29 mouse cellular contexts compared by ENCODE assay signal in genomic region chr2:142533555-142533954, GRCm38 (mm10).
DNase-seq lines count a peak whose midpoint lies in the region; ATAC-seq and TF ChIP-seq lines count a peak whose summit lies in the region.
"Had no signal": no experiment of that assay in that cellular context is flagged by ENCODE, and none has a peak within 500 bp of the region (broad histone marks: within the 10 kb centered on the region; RNA-seq: fewer than 3 reads in every experiment).

No protein-coding gene starts in this region.

- DNase-seq in midbrain, postnatal 0 days (ENCODE audit: low spot score), result no peak
- DNase-seq in thymus, postnatal 4 days, result no peak
- no peak for DNase-seq in layer of hippocampus, postnatal 36 days
- DNase-seq: adrenal gland, adult 2 months; adrenal gland, postnatal 14 days; cerebellum, adult 11-12 months; cerebellum, adult 8-10 months; cerebellum, postnatal 10 days; cerebellum, postnatal 36 days; embryo, embryonic 11 days; gastrocnemius, adult 2 months; gastrocnemius, postnatal 14 days; heart, adult 18-20 months; heart, postnatal 10 days; heart, postnatal 36 days had no signal

- H3K9me3 ChIP-seq in midbrain, embryonic 12.5 days, result no peaks in the 10 kb centered on the region
- H3K9me3 ChIP-seq in midbrain, postnatal 0 days (ENCODE audit: low read length), result no peaks in the 10 kb centered on the region
- no peaks in the 10 kb centered on the region for H3K9me3 ChIP-seq in midbrain, embryonic 13.5 days
- H3K9me3 ChIP-seq in midbrain, embryonic 15.5 days, result no peaks in the 10 kb centered on the region
- H3K9me3 ChIP-seq: embryonic facial prominence, embryonic 10.5 days; embryonic facial prominence, embryonic 13.5 days; forebrain, embryonic 12.5 days; forebrain, embryonic 15.5 days; heart, embryonic 12.5 days; heart, embryonic 15.5 days; hindbrain, embryonic 10.5 days; hindbrain, embryonic 13.5 days had no signal

- 88% methylated on average over 8 of the region's 8 CpGs for WGBS in midbrain, embryonic 12.5 days
- WGBS in midbrain, postnatal 0 days, result 72% methylated on average over 8 of the region's 8 CpGs
- WGBS in midbrain, embryonic 13.5 days, result 79% methylated on average over 8 of the region's 8 CpGs
- WGBS in midbrain, embryonic 15.5 days, result 75% methylated on average over 8 of the region's 8 CpGs

- H3K27ac ChIP-seq in midbrain, embryonic 12.5 days (replicated peaks), result no peak overlapping the region
- H3K27ac ChIP-seq in midbrain, postnatal 0 days (ENCODE audit: low read depth, low read length), result no peak overlapping the region
- peak overlapping the region; percentile 0; the same call in 1 of the 2 replicates for H3K27ac ChIP-seq in midbrain, embryonic 13.5 days
- no peak overlapping the region for H3K27ac ChIP-seq in midbrain, embryonic 15.5 days
- H3K27ac ChIP-seq: embryonic facial prominence, embryonic 10.5 days; embryonic facial prominence, embryonic 13.5 days; forebrain, embryonic 12.5 days; forebrain, embryonic 15.5 days; gastrocnemius, adult 2 months; heart, embryonic 15.5 days; hindbrain, embryonic 10.5 days; hindbrain, embryonic 13.5 days had no signal

- H3K4me2 ChIP-seq in midbrain, embryonic 12.5 days (replicated peaks), result no peak overlapping the region
- H3K4me2 ChIP-seq in midbrain, postnatal 0 days (ENCODE audit: low read depth, low read length, poor library complexity, severe bottlenecking), result no peak overlapping the region
- H3K4me2 ChIP-seq in midbrain, embryonic 13.5 days (replicated peaks), result no peak overlapping the region
- no peak overlapping the region for H3K4me2 ChIP-seq in midbrain, embryonic 15.5 days
- H3K4me2 ChIP-seq: embryonic facial prominence, embryonic 13.5 days; forebrain, embryonic 12.5 days; forebrain, embryonic 15.5 days; heart, embryonic 12.5 days; heart, embryonic 15.5 days; hindbrain, embryonic 13.5 days had no signal

- H3K36me3 ChIP-seq in midbrain, embryonic 12.5 days, result no peaks in the 10 kb centered on the region
- H3K36me3 ChIP-seq in midbrain, postnatal 0 days (ENCODE audit: insufficient read depth, low read length), result no peaks in the 10 kb centered on the region
- H3K36me3 ChIP-seq in midbrain, embryonic 13.5 days, result no peaks in the 10 kb centered on the region
- no peaks in the 10 kb centered on the region for H3K36me3 ChIP-seq in midbrain, embryonic 15.5 days (replicated peaks)
- H3K36me3 ChIP-seq: embryonic facial prominence, embryonic 10.5 days; embryonic facial prominence, embryonic 13.5 days; forebrain, embryonic 12.5 days; forebrain, embryonic 15.5 days; heart, embryonic 12.5 days; heart, embryonic 15.5 days; hindbrain, embryonic 10.5 days; hindbrain, embryonic 13.5 days had no signal

- no peak overlapping the region for H3K9ac ChIP-seq in midbrain, embryonic 12.5 days (replicated peaks)
- no peak overlapping the region for H3K9ac ChIP-seq in midbrain, postnatal 0 days (replicated peaks; ENCODE audit: low read length, poor library complexity, severe bottlenecking)
- H3K9ac ChIP-seq in midbrain, embryonic 13.5 days (replicated peaks), result no peak overlapping the region
- no peak overlapping the region for H3K9ac ChIP-seq in midbrain, embryonic 15.5 days
- H3K9ac ChIP-seq: embryonic facial prominence, embryonic 13.5 days; forebrain, embryonic 12.5 days; forebrain, embryonic 15.5 days; heart, embryonic 12.5 days; heart, embryonic 15.5 days; hindbrain, embryonic 13.5 days had no signal

- H3K4me3 ChIP-seq in midbrain, embryonic 12.5 days, result no peak overlapping the region
- no peak overlapping the region for H3K4me3 ChIP-seq in midbrain, postnatal 0 days (ENCODE audit: low read depth, low read length)
- no peak overlapping the region for H3K4me3 ChIP-seq in midbrain, embryonic 13.5 days (replicated peaks)
- H3K4me3 ChIP-seq in midbrain, embryonic 15.5 days, result no peak overlapping the region
- H3K4me3 ChIP-seq: embryonic facial prominence, embryonic 10.5 days; embryonic facial prominence, embryonic 13.5 days; erythroblast, embryonic 14.5 days; forebrain, embryonic 12.5 days; forebrain, embryonic 15.5 days; gastrocnemius, adult 2 months; heart, embryonic 12.5 days; heart, embryonic 15.5 days; hindbrain, embryonic 10.5 days; hindbrain, embryonic 13.5 days had no signal

- no peaks in the 10 kb centered on the region for H3K4me1 ChIP-seq in midbrain, embryonic 12.5 days
- no peaks in the 10 kb centered on the region for H3K4me1 ChIP-seq in midbrain, postnatal 0 days (ENCODE audit: insufficient read depth, low read length)
- H3K4me1 ChIP-seq in midbrain, embryonic 13.5 days (replicated peaks), result no peaks in the 10 kb centered on the region
- no peaks in the 10 kb centered on the region for H3K4me1 ChIP-seq in midbrain, embryonic 15.5 days
- H3K4me1 ChIP-seq: embryonic facial prominence, embryonic 10.5 days; embryonic facial prominence, embryonic 13.5 days; forebrain, embryonic 12.5 days; forebrain, embryonic 15.5 days; heart, embryonic 12.5 days; heart, embryonic 15.5 days; hindbrain, embryonic 10.5 days; hindbrain, embryonic 13.5 days had no signal

- no peaks in the 10 kb centered on the region for H3K27me3 ChIP-seq in midbrain, embryonic 12.5 days
- no peaks in the 10 kb centered on the region for H3K27me3 ChIP-seq in midbrain, postnatal 0 days (ENCODE audit: insufficient read depth, low read length)
- no peaks in the 10 kb centered on the region for H3K27me3 ChIP-seq in midbrain, embryonic 13.5 days
- no peaks in the 10 kb centered on the region for H3K27me3 ChIP-seq in midbrain, embryonic 15.5 days (replicated peaks)
- H3K27me3 ChIP-seq: embryonic facial prominence, embryonic 13.5 days; forebrain, embryonic 12.5 days; forebrain, embryonic 15.5 days; heart, embryonic 12.5 days; heart, embryonic 15.5 days; hindbrain, embryonic 13.5 days had no signal

- 0 out of 2 replicates have a peak, but pooled peaks have one; percentile 54 for ATAC-seq in midbrain, embryonic 12.5 days (ENCODE audit: low FRiP score, low read depth)
- ATAC-seq in midbrain, postnatal 0 days (ENCODE audit: low FRiP score), result no peak
- peak; percentile 77 for ATAC-seq in midbrain, embryonic 13.5 days
- peak; percentile 78 for ATAC-seq in midbrain, embryonic 15.5 days (replicated peaks)
- ATAC-seq: CD4-positive, CD25-positive, alpha-beta regulatory T cell, adult 4 months; forebrain, embryonic 15.5 days; hindbrain, embryonic 16.5 days had no signal

- TF ChIP-seq CTCF in midbrain, postnatal 0 days (IDR thresholded peaks at IDR 0.05), result no peak
